Mouse (Mus musculus) heart, adult 2 months (tissue): ENCODE measurements around the gene Prmt1.

Experiments used
- CTCF ChIP-seq: fragments of 200-600 bp; IDR thresholded peaks from 2 replicates; pipeline ENCODE4 v1.8.1; 2022; ENCODE audit warnings: antibody characterized with exemption, mild to moderate bottlenecking, moderate library complexity
- POLR2A ChIP-seq: fragments of 200-500 bp; IDR thresholded peaks from 2 replicates; pipeline ENCODE4 v1.6.1; 2011; ENCODE audit warnings: mild to moderate bottlenecking, low read depth, low read length, control low read depth; ENCODE audit not compliant: insufficient read depth

DNA sequence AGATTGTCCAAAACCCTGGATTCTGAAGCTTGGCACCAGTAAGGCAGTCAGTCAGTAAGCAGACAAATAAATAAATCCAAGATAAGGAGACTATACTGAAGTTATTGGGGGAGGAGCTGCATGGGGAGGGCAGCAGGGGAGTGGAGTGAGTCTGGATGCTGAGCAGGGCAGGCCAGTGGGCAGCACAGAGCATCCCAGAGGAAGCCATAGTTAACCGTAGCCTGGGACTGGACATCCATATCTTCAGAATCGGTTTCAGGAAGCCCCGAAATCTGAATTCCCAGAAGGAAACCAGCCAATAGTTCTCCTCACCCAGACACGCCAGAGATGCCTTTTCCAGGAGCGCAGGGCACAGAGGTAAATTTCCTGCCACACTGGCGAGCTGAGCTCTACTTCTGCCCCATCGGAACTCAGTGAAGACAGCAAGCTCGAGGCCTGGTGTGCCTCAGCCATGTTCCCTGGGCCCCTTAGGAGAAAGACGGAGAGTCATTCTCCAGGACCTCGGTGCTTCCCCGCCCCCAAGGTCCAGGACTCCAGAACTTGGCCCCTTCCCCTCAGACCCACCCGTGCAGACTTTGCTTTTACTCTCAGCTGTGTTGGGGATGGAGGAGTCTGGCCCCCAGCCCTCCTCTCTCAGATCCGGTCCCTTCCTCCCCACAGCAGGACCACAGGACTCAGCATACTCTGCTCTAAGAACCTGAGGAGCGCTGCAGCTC, 12.8 kb downstream of the Prmt1 start:
- no peak for TF ChIP-seq POLR2A
- TF ChIP-seq CTCF: no peak
